Mouse (Mus musculus) E14TG2a.4 (cell line): ENCODE measurements around the gene Reck.

Experiments used
- H3K27me3 ChIP-seq: 2 replicates; pipeline ENCODE4 v1.6.1; 2014; ENCODE audit warnings: low read length, control low read depth; ENCODE audit not compliant: insufficient read depth
- H3K36me3 ChIP-seq: 2 replicates; pipeline ENCODE4 v1.6.1; 2014; ENCODE audit warnings: low read length, control low read depth; ENCODE audit not compliant: insufficient read depth
- H3K4me1 ChIP-seq: replicated peaks from 2 replicates; pipeline ENCODE4 v1.6.1; 2014; ENCODE audit warnings: low read depth, low read length, control low read depth
- H3K4me3 ChIP-seq: replicated peaks from 2 replicates; pipeline ENCODE4 v1.5.1; 2014; ENCODE audit warnings: mild to moderate bottlenecking, low read length
- H3K9me3 ChIP-seq: 2 replicates; pipeline ENCODE4 v1.6.1; 2014; ENCODE audit warnings: low read length, control low read depth
- CTCF ChIP-seq: conservative IDR thresholded peaks from 2 replicates; pipeline ENCODE4 v1.5.1; 2014; ENCODE audit warnings: low read length
- NANOG ChIP-seq: IDR thresholded peaks from 2 replicates; pipeline ENCODE4 v1.6.1; 2014; ENCODE audit warnings: borderline replicate concordance, low read length, mixed read lengths
- POU5F1 ChIP-seq: IDR thresholded peaks from 2 replicates; pipeline ENCODE4 v1.6.1; 2014; ENCODE audit warnings: low read length, borderline replicate concordance

Gene Reck

GRCm38 (mm10) chr4:43879566-43879965 is 4.2 kb downstream of the Reck start:
- TF ChIP-seq CTCF (no peak), POU5F1 (no peak), NANOG (no peak)
- H3K27me3 ChIP-seq: peaks cover 14% of the 10 kb centered on the region
- no peaks in the 10 kb centered on the region for H3K36me3 ChIP-seq
- peaks cover 10% of the 10 kb centered on the region for H3K4me1 ChIP-seq
- no peaks in the 10 kb centered on the region for H3K9me3 ChIP-seq
- no peak overlapping the region for H3K4me3 ChIP-seq

GRCm38 (mm10) chr4:43884196-43884595 is 8.9 kb downstream of the Reck start:
- Histone ChIP-seq H3K4me3 (no peak overlapping the region), H3K36me3 (no peaks in the 10 kb centered on the region), H3K9me3 (no peaks in the 10 kb centered on the region), H3K4me1 (no peaks in the 10 kb centered on the region), H3K27me3 (no peaks in the 10 kb centered on the region)
- TF ChIP-seq CTCF (no peak), POU5F1 (no peak), NANOG (no peak)

DNA sequence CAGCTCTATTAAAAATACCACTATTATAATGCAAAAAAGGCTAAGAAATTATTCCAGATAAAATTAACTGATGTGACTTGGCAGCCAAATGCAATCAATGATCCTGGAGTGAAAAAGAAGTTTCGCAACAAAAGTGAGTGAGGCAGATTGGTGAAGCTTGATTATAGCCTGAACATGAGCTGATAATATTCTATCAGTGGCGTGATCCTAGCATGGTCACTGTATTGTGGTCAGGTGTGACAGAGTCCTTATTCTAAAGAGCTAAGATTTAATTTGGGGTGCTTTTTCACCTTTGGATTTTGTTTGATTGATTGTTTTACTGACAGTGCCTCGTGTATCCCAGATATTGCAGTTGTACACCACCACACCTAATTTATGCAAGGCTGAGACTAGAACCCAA is 15.9 kb downstream of the Reck start:
- TF ChIP-seq POU5F1 (no peak), NANOG (no peak), CTCF (no peak)
- H3K9me3 ChIP-seq: no peaks in the 10 kb centered on the region
- no peaks in the 10 kb centered on the region for H3K27me3 ChIP-seq
- no peak overlapping the region for H3K4me3 ChIP-seq
- no peaks in the 10 kb centered on the region for H3K36me3 ChIP-seq
- no peaks in the 10 kb centered on the region for H3K4me1 ChIP-seq

GRCm38 (mm10) chr4:43897209-43897608 is 21.9 kb downstream of the Reck start:
- Histone ChIP-seq H3K36me3 (0 out of 2 replicates have a peak, but pooled peaks cover 3% of the 10 kb centered on the region), H3K27me3 (no peaks in the 10 kb centered on the region), H3K4me3 (no peak overlapping the region), H3K9me3 (no peaks in the 10 kb centered on the region), H3K4me1 (no peaks in the 10 kb centered on the region)
- TF ChIP-seq POU5F1: no peak
- no peak for TF ChIP-seq NANOG
- no peak for TF ChIP-seq CTCF

- no peaks in the 10 kb centered on the region for H3K9me3 ChIP-seq
- H3K4me1 ChIP-seq: no peaks in the 10 kb centered on the region
- no peak for TF ChIP-seq CTCF
- TF ChIP-seq NANOG: no peak
- TF ChIP-seq POU5F1: no peak
- H3K4me3 ChIP-seq: no peak overlapping the region
- no peaks in the 10 kb centered on the region for H3K27me3 ChIP-seq
- 0 out of 2 replicates have a peak, but pooled peaks cover 3% of the 10 kb centered on the region for H3K36me3 ChIP-seq
Measured at GRCm38 (mm10) chr4:43899197-43899596, 23.9 kb downstream of the Reck start.

- no peak for TF ChIP-seq POU5F1
- TF ChIP-seq CTCF: no peak
- no peak for TF ChIP-seq NANOG
- 0 out of 2 replicates have a peak, but pooled peaks cover 3% of the 10 kb centered on the region for H3K36me3 ChIP-seq
Measured at GRCm38 (mm10) chr4:43903690-43904089, 28.4 kb downstream of the Reck start.

DNA sequence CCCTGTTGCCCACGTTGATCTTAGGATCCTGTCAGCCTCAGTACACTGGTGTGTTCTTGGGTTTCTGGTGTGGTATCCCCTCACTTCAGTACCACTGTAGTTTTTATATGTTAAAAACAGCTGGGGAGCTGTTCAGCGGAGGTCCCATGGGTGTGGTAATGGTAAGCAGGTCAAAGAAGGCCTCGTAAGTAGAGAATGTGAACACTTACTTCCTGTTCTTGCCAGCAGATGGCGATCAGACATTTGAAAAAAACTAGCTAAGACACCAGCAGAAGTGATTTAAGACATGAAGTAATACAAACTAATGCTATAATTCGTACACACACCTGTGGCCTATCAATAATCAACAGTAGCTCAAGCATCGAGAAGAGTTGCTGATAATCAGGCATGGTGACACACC is 31.1 kb downstream of the Reck start:
- Histone ChIP-seq H3K27me3 (no peaks in the 10 kb centered on the region), H3K4me1 (no peaks in the 10 kb centered on the region), H3K36me3 (no peaks in the 10 kb centered on the region), H3K4me3 (no peak overlapping the region), H3K9me3 (no peaks in the 10 kb centered on the region)
- TF ChIP-seq POU5F1: no peak
- TF ChIP-seq CTCF: peak; percentile 50
- no peak for TF ChIP-seq NANOG

More at GRCm38 (mm10) chr4:43903690-43904089, 28.4 kb downstream of the Reck start:
- no peaks in the 10 kb centered on the region for H3K9me3 ChIP-seq
- no peak overlapping the region for H3K4me3 ChIP-seq
- no peaks in the 10 kb centered on the region for H3K4me1 ChIP-seq
- no peaks in the 10 kb centered on the region for H3K27me3 ChIP-seq

DNA sequence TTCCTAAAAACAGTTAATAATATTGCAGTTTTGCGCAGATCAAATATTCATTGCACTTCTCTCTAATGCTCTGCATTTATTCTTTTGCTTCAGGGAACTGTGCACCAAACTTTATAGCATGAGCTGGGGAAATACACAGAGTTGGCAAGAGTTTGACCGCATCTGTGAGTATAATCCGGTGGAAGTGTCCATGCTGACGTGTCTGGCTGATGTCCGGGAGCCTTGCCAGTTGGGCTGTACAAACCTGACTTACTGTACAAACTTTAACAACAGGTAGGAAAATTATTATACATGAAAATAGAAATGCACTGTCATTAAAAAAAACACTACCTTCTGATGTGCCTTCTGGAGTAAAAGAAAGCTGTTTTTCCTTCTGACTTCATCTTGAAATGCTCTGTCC is 42.9 kb downstream of the Reck start:
- TF ChIP-seq NANOG (no peak), POU5F1 (no peak), CTCF (no peak)
- H3K27me3 ChIP-seq: no peaks in the 10 kb centered on the region
- H3K9me3 ChIP-seq: no peaks in the 10 kb centered on the region
- no peaks in the 10 kb centered on the region for H3K36me3 ChIP-seq
- 0 out of 2 replicates have a peak, but pooled peaks cover 2% of the 10 kb centered on the region for H3K4me1 ChIP-seq
- no peak overlapping the region for H3K4me3 ChIP-seq

GRCm38 (mm10) chr4:43920602-43921001 is 45.3 kb downstream of the Reck start:
- 0 out of 2 replicates have a peak, but pooled peaks cover 3% of the 10 kb centered on the region for H3K36me3 ChIP-seq
- no peak overlapping the region for H3K4me3 ChIP-seq
- no peaks in the 10 kb centered on the region for H3K9me3 ChIP-seq
- H3K27me3 ChIP-seq: no peaks in the 10 kb centered on the region
- TF ChIP-seq POU5F1 (no peak), NANOG (no peak), CTCF (peak; percentile 58)
- 0 out of 2 replicates have a peak, but pooled peaks cover 2% of the 10 kb centered on the region for H3K4me1 ChIP-seq
